Mouse (Mus musculus) MEL (cell line): ENCODE measurements around the gene Mrps23.

Source experiments
- CTCF ChIP-seq, 3 experiments: IDR thresholded peaks in 2 of 3; conservative IDR thresholded peaks in 1 of 3; 2 replicates each; pipeline ENCODE4 v1.5.1; 2011 to 2012; ENCODE audit warnings: low read length in 3 of 3, low read depth in 2 of 3, mild to moderate bottlenecking in 2 of 3, improper control_type of control experiment in 1 of 3, inconsistent platforms in 1 of 3, mixed read lengths in 1 of 3, moderate library complexity in 1 of 3; ENCODE audit not compliant: control insufficient read depth in 1 of 3, insufficient read depth in 1 of 3, poor library complexity in 1 of 3, severe bottlenecking in 1 of 3
- POLR2A ChIP-seq, 2 experiments: IDR thresholded peaks; 2 replicates each; pipeline ENCODE4 v1.6.1; 2011 to 2012; ENCODE audit warnings: low read length in 2 of 2, mild to moderate bottlenecking in 2 of 2, control low read depth in 1 of 2, improper control_type of control experiment in 1 of 2, low read depth in 1 of 2, moderate library complexity in 1 of 2; ENCODE audit not compliant: control insufficient read depth in 1 of 2, insufficient read depth in 1 of 2, poor library complexity in 1 of 2
- POLR2AphosphoS2 ChIP-seq: IDR thresholded peaks from 2 replicates; pipeline ENCODE4 v1.6.1; 2011; ENCODE audit warnings: low read length, improper control_type of control experiment
- ZKSCAN1 ChIP-seq: IDR thresholded peaks from 2 replicates; pipeline ENCODE4 v1.6.1; 2012; ENCODE audit warnings: low read depth, mild to moderate bottlenecking, inconsistent platforms, low read length, improper control_type of control experiment, moderate library complexity
- ZMIZ1 ChIP-seq: IDR thresholded peaks from 2 replicates; pipeline ENCODE4 v1.6.1; 2012; ENCODE audit warnings: low read depth, mild to moderate bottlenecking, inconsistent platforms, low read length, improper control_type of control experiment, moderate library complexity

GRCm38 (mm10) chr11:88180959-88181619 lies 23.1 kb upstream of the Mrps23 start:
- TF ChIP-seq POLR2A (IDR thresholded peaks at IDR 0.05; ENCODE audit: control insufficient read depth in 1 of 2, insufficient read depth in 1 of 2, low read depth in 1 of 2, low read length in 2 of 2, poor library complexity in 1 of 2), result no peak
- no peak for TF ChIP-seq CTCF (IDR thresholded peaks at IDR 0.05 in 2 of 3, conservative IDR thresholded peaks at IDR 0.05 in 1 of 3; ENCODE audit: control insufficient read depth in 1 of 3, insufficient read depth in 1 of 3, low read depth in 2 of 3, low read length in 3 of 3, poor library complexity in 1 of 3, severe bottlenecking in 1 of 3)
- TF ChIP-seq ZKSCAN1, result no peak
- TF ChIP-seq ZMIZ1, result no peak
- no peak for TF ChIP-seq POLR2AphosphoS2
